Mouse (Mus musculus): ENCODE measurements around the gene Ugt1a7c. TPM values are rescaled to one million over a fixed set of nuclear protein-coding genes. Genes with fewer than 3 reads are reported as not detected.

The Ugt1a7c gene
- total and polyA plus RNA-seq, 3 experiments, result 2.2 to 15.3 (median 11.1) TPM

DNA sequence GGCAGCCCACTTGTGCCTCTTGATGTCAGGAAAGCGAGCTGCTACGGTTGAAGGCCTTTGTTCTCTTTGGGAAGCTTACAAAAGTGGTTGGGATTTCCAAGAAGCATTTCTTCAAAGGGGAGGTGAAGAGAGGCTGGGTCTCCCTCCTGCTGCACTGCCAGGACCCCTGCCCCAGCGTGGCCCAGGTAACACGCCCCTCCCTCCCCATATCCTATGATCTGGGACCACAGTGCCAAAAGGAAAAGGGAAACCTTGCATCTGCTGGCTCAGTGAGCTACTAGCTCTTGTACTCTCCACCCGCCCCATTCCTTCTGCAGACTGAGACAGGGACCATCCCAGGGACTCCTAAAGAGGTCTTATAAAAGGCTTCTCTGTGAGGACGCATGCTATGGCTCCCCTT is 162.8 kb downstream of the Ugt1a7c start:
- Histone ChIP-seq H3K36me3 (replicated peaks in 1 of 2; ENCODE audit: control insufficient read depth in 1 of 2, insufficient read depth in 1 of 2, low read length in 1 of 2) (peaks cover 3 to 29% of the 10 kb centered on the region in 2 experiments), H3K4me2 (ENCODE audit: insufficient read depth, low read depth, poor library complexity, severe bottlenecking) (no peak overlapping the region), H3K27ac (ENCODE audit: insufficient read depth, low read depth) (no peak overlapping the region), H3K4me1 (ENCODE audit: control insufficient read depth in 1 of 2, insufficient read depth in 2 of 2) (peaks cover 2 to 29% of the 10 kb centered on the region in 2 experiments; a peak in 3 of 4 replicates), H3K79me2 (replicated peaks; ENCODE audit: control insufficient read depth, extremely low read depth, insufficient read depth, poor library complexity, severe bottlenecking) (no peaks in the 10 kb centered on the region), H3K9ac (ENCODE audit: insufficient read depth, low read depth) (no peak overlapping the region), H3K9me3 (replicated peaks; ENCODE audit: low read length) (peaks cover 50% of the 10 kb centered on the region), H3K4me3 (replicated peaks in 1 of 3; ENCODE audit: low read depth in 2 of 3, low read length in 2 of 3, poor library complexity in 1 of 3) (no peak overlapping the region), H3K27me3 (replicated peaks) (peaks cover 6% of the 10 kb centered on the region)
- no peak for DNase-seq (ENCODE audit: extremely low read depth)
- TF ChIP-seq MAZ (IDR thresholded peaks at IDR 0.05; ENCODE audit: low read depth, low read length), result no peak
- TF ChIP-seq USF1 (IDR thresholded peaks at IDR 0.05; ENCODE audit: low read depth, low read length), result no peak
- no peak for TF ChIP-seq SIN3A (IDR thresholded peaks at IDR 0.05; ENCODE audit: low read length)
- in situ Hi-C loops (cut with MboI; ENCODE audit: low pct_ligation_motif_present, low pct_unique_long_range_greater_than_20kb, low sequenced_read_pairs), result no loop called here
- dilution Hi-C loops (cut with MboI; ENCODE audit: extremely low pct_ligation_motif_present, extremely low pct_unique_long_range_greater_than_20kb, low sequenced_read_pairs), result no loop called here

- no peak overlapping the region for H3K4me2 ChIP-seq (ENCODE audit: insufficient read depth, low read depth, poor library complexity, severe bottlenecking)
- H3K36me3 ChIP-seq (replicated peaks in 1 of 2; ENCODE audit: control insufficient read depth in 1 of 2, insufficient read depth in 1 of 2, low read length in 1 of 2), result peaks cover 8 to 36% of the 10 kb centered on the region in 2 experiments
- peaks cover 2 to 29% of the 10 kb centered on the region in 2 experiments; a peak in 3 of 4 replicates for H3K4me1 ChIP-seq (ENCODE audit: control insufficient read depth in 1 of 2, insufficient read depth in 2 of 2)
- no peaks in the 10 kb centered on the region for H3K79me2 ChIP-seq (replicated peaks; ENCODE audit: control insufficient read depth, extremely low read depth, insufficient read depth, poor library complexity, severe bottlenecking)
- TF ChIP-seq MAX (IDR thresholded peaks at IDR 0.05; ENCODE audit: low read length) (no peak), HCFC1 (IDR thresholded peaks at IDR 0.05; ENCODE audit: low read depth, low read length) (no peak), CHD2 (IDR thresholded peaks at IDR 0.05; ENCODE audit: low read length) (no peak), PAX5 (IDR thresholded peaks at IDR 0.05; ENCODE audit: low read length) (no peak), USF2 (conservative IDR thresholded peaks at IDR 0.05; ENCODE audit: low read depth, low read length) (no peak), NRF1 (IDR thresholded peaks at IDR 0.05; ENCODE audit: low read depth, low read length) (no peak), JUND (conservative IDR thresholded peaks at IDR 0.05; ENCODE audit: low read depth, low read length) (no peak), POLR2AphosphoS2 (IDR thresholded peaks at IDR 0.05; ENCODE audit: low read depth, low read length) (no peak), SIN3A (IDR thresholded peaks at IDR 0.05; ENCODE audit: low read length) (no peak), CTCF (conservative IDR thresholded peaks at IDR 0.05 in 1 of 2, IDR thresholded peaks at IDR 0.05 in 1 of 2; ENCODE audit: low read depth in 2 of 2, low read length in 2 of 2) (no peak), MEF2A (IDR thresholded peaks at IDR 0.05; ENCODE audit: borderline replicate concordance, low read depth, low read length) (no peak), ELF1 (IDR thresholded peaks at IDR 0.05; ENCODE audit: low read depth, low read length) (no peak), MXI1 (IDR thresholded peaks at IDR 0.05; ENCODE audit: low read depth, low read length) (no peak), JUN (IDR thresholded peaks at IDR 0.05; ENCODE audit: insufficient read depth, low read depth, low read length) (no peak)
- DNase-seq (ENCODE audit: extremely low read depth), result no peak
- no peak overlapping the region for H3K27ac ChIP-seq (ENCODE audit: insufficient read depth, low read depth)
- no peak overlapping the region for H3K4me3 ChIP-seq (replicated peaks in 1 of 3; ENCODE audit: low read depth in 2 of 3, low read length in 2 of 3, poor library complexity in 1 of 3)
- peaks cover 43% of the 10 kb centered on the region for H3K9me3 ChIP-seq (replicated peaks; ENCODE audit: low read length)
- no peak overlapping the region for H3K9ac ChIP-seq (ENCODE audit: insufficient read depth, low read depth)
- in situ Hi-C loops (cut with MboI; ENCODE audit: low pct_ligation_motif_present, low pct_unique_long_range_greater_than_20kb, low sequenced_read_pairs), result no loop called here
- dilution Hi-C loops (cut with MboI; ENCODE audit: extremely low pct_ligation_motif_present, extremely low pct_unique_long_range_greater_than_20kb, low sequenced_read_pairs), result no loop called here
- peaks cover 6% of the 10 kb centered on the region for H3K27me3 ChIP-seq (replicated peaks)
Measured at GRCm38 (mm10) chr1:88258361-88258760, 163.5 kb downstream of the Ugt1a7c start.

All from CH12.LX (cell line).